Mouse (Mus musculus) frontal cortex, postnatal 14 days (tissue): ENCODE measurements around the gene Srgap2.
"Not testable (repeated sequence)": the region's sequence is repeated elsewhere in the genome, so short reads cannot be mapped to it uniquely, and the experiment has no call there.

ENCODE experiments used
- DNase-seq, 2 experiments: peaks; one replicate each; pipeline ENCODE4 v3.0.0; 2022; ENCODE audit warnings: low spot score in 2 of 2

Gene Srgap2

DNA sequence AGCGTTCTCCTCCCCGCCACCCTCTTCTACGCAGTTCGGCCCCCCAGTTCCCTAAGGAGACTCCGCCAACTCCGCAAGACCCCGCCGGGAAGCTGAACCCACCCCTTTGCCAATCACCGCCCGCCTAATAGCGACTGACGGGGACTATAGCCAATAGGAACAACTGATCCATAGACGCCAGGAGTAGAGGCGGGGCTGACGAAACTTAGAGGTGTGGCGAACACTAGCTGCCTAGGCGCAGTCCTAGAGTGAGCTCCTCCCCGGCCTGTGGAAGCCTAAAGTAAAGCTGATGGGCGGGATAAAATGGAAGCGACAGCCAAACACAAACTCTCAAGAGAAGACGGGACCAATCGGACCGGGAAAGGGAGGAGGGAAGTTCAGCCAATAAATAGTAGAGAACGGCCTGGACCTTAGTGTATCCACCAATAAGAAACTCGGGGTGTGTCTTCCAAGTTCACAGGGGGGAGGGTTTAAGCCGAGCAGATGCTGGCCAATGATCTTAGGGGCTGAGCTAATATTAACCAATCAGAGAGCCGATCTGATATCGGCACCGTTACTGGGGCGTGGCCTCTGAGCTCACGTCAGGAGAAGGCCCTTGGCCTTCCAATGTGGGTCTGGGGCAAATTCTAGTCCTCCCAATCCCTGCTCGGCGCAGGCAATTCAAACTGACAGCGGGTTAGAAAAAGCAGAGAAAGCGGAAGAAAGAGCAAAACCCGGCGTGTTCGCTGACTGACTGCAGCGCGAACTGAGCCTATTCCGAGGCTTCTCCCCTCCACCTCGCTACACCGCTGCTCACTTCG is at the start of gene Srgap2, which contains the start of gene Fam72a:
TSS of gene Srgap2 (minus strand) at position 72 of the 800 bp plus-strand sequence.
TSS of gene Fam72a (plus strand) at position 623 of the 800 bp plus-strand sequence.
- peak; percentile 99 for DNase-seq

DNA sequence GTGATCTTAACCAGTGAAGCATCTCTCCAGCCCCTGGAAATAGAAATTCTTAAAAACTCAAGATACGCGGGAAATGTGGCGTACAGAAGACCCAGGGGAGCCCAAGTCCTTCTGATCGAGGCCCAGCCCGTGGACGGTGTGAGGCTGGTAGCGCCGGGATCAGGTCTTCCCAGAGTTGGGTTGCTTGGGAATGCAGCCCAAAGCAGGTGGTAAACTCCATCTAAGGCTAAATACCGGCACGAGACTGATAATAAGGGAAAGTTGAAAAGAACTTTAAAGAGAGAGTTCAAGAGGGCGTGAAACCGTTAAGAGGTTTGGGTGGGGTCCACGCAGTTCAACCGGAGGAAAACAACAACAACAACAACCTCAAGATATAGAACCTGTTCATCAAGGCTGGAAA is 46.6 kb upstream of the Srgap2 start:
- DNase-seq = no peak

DNA sequence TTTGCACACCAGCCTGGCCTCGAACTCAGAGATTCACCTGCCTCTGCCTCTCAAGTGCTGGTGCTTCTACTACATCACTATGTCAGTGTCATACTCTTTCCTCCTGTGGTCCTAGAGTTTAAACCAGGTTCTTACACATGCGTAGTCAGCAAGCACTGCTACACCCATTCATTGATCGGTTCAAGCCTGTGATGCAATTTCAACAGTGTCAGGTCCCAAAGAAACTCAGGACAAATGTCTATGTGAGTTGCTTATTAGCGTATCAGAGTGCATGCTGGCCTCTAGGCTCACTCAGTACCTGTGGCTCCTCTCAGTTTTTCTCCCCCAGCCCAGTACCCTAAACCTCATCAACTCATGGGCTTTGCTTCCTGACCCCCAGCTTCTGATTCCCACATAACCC is 43.2 kb upstream of the Srgap2 start:
- no peak for DNase-seq

DNA sequence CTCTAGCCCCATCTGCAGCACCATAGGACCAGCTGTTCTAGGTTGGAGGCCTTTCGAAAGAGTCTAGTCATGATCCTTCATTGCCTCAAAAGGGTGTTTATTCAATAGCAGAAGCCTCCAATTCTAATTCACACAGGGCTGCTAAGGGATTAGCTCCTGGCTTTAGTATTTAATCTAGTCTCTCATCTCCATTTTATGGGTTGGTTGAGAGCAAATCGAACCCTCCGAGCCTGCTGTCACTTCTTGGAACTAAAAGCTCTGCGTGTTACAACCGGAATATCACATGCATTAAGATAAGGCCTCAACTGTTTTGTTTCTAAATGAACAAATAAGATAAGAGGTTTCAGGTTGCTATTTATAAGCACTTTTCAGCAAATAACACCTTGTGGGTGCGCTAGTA is 42.6 kb upstream of the Srgap2 start:
- DNase-seq = no peak

DNA sequence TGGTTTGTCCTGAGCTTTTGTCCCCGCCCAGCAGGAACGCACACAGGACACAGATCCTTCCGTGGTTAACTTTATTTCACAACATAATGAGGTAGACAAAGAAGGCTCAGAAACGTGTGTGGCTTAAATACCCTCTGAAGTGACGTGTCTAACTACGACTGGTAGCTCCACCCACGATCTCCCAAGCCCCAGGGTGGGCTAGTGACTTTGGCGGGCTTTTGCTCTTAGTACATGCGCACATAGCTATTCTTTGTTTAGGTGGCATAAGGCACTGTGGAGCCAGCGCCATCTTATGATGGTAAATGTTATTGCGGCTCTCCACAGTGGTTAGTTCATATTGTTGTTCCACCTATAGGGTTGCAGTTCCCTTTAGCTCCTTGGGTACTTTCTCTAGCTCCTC is 38.9 kb upstream of the Srgap2 start:
- not testable (repeated sequence) for DNase-seq

- DNase-seq = no peak
Measured at GRCm38 (mm10) chr1:131562081-131562480, 34.9 kb upstream of the Srgap2 start.

DNA sequence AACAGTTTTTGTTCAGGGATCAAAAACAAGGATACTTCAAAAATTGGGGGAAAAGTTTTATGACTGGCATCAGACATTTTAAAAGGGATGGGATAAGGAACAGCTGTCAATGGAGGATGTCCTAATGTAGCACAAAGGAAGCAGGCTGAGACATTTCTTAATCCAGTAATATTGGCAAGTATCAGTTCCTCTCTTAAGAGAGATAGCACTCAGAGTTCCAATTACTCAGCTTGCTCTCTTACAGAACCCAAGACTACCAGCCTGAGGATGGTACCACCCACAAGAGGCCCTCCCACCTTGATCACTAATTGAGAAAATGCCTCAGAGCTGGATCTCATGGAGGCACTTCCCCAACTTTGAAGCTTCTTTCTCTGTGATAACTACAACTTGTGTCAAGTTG is 33.3 kb upstream of the Srgap2 start:
- DNase-seq = no peak

- DNase-seq = peak; percentile 67 to 75
Measured at GRCm38 (mm10) chr1:131555042-131555812, 28.1 kb upstream of the Srgap2 start.

DNA sequence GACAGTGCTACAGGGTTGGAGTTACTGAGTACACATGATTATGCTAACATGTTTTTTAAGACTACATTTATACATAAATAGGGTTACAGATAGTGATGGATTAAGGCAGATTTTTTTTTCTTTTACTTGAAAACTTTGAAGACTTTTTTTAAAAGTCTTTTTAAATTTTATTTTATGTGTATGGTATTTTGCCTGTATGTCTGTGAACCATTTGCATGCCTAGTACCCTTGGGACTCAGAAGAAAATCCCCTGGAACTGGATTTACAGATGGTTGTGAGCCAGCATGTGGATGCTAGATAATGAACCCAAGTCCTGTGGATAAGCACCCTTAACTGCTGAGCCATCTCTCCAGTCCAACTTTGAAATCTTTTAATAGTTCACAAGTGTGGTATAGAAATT is 26.3 kb upstream of the Srgap2 start:
- DNase-seq = no peak

DNA sequence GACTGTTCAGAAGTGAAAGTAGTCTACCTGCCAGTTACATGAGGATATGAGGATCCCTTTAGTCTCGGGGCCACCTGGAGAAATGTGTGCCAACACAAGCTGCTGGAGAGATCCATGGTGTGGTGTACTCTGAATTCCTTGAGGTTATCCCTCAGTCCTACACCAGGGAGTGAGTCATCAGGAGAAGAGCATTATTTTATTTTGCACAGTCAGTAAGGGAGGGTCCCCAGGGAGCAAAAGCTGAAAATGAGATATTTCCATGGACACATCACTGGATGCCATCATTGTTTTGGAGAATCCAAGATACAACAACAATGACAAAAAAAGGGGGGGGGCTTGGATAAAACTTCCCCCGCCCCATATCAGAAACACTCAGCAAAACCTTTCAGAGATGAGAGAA is 24.8 kb upstream of the Srgap2 start:
- DNase-seq = no peak

- DNase-seq = peak in 1 of 2 experiments; percentile 24
Measured at GRCm38 (mm10) chr1:131548494-131549365, 21.6 kb upstream of the Srgap2 start.

GRCm38 (mm10) chr1:131546798-131547690 is 19.9 kb upstream of the Srgap2 start:
- DNase-seq = no peak

GRCm38 (mm10) chr1:131543886-131544565 is 16.9 kb upstream of the Srgap2 start:
- DNase-seq = no peak

DNA sequence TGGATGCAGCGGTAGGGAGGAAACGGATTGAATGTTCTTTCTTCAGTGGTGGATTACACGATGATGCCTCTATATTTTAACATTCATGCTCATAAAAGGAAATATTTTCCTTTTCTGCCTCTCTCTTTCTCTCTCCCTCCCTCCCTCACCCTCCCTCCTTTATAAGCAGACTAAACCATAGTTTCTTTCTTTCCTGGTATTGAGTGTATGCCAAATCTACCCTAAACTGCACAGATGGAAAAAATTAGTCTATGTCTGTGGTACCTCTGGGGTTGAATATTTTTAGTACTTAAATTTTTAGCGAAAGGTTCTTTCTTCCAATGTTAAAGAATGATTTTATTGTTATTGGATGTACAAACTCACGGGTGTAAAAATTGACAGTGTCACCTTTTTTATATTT is 14.8 kb upstream of the Srgap2 start:
- no peak for DNase-seq

GRCm38 (mm10) chr1:131541431-131541830 is 14.3 kb upstream of the Srgap2 start:
- DNase-seq = no peak

DNA sequence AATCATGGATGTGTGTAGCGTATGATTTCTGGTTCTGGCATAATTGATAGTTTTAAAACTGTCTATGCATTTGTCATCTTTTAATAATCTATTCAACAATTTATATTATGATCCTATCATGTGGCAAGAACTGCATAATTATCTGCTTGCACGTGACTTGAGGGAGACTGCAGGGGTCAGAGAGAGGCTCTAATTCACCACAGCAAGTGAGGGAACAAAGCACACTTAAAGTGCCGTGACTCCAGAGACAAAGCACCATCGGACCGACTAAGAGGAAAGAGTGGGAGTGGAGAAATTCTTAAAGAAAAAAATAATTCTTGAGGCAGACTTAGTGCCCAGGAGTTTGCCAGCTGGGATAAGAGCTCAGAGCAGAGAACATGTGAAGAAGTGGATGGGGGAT is 13.6 kb upstream of the Srgap2 start:
- no peak for DNase-seq

DNA sequence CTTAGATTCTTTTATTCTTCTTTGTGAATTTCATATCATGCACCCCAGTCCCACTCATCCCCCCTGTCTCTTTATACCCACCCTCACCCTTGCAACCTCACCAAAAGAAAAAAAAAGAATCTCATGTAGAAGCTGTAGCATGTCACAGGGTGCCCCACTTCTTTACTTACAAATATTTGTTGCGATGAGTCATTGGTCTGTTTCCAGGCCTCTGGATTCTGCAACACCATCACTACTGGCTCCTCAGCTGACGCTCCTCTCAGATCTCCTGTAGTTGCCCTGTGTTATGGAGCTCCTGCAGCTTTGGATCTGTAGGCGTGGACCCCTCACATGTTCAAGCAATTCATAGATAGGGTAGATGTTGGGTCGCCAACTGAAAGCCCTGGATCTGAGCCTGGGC is 12.6 kb upstream of the Srgap2 start:
- DNase-seq = no peak

- DNase-seq = no peak
Measured at GRCm38 (mm10) chr1:131528561-131529166, 1.5 kb upstream of the Srgap2 start.

GRCm38 (mm10) chr1:131528081-131528507 is 942 bp upstream of the Srgap2 start:
- peak; percentile 33 to 43 for DNase-seq
